Mouse (Mus musculus): Measurements from ENCODE around the gene Msx3. TPM values are rescaled to one million over a fixed set of nuclear protein-coding genes. Genes with fewer than 3 reads are reported as not detected.
A peak's percentile ranks its signal among the peaks of the same experiment; 100 is the strongest.

Gene Msx3
- polyA plus RNA-seq, 1 experiment from 2014 or later = 103 TPM

DNA sequence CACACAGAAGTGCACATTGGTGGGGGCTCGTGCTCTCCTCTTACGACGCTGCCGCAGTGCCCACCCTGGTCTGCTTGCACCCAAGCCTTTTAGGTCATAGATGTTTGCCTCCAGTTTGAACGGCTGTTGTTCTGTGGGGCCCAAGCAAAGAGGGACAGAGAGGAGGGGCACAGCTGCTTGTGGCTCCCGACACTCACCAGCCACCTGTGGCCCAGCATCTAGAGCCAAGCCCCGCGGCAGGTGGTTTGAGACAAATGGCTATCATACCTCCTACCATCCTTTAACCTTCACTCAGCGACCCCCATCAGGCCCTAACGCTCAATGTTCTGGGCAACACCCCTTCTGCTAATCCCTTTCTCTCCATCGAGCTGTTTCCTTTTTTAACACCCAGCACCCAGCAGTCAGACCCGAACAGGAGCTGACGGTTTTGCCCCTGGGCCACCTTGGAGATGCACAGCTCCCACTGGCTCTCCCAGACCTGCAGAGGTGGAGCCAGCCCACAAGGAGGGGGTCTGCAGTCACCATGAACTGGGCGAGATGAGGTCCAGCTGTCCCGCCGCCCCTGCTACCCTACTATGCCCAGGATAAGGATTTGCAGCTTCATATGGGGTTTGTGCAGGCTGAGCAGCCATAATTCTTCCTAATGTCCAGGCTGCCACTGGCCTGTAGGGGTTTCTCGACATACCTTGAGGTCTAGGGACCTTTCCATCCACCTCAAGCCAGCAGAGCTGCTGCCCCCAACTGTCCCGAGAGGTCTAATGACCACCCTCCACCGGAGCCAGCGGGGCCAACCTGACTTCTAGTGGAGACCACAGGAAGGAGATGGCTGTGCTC lies 32.7 kb upstream of the Msx3 start:
- ATAC-seq (ENCODE audit: insufficient read depth, low FRiP score, low TSS enrichment) = 0 out of 2 replicates have a peak, but pooled peaks have one; percentile 25
- 15% methylated on average over 20 of the region's 20 CpGs for WGBS
- DNase-seq (ENCODE audit: low spot score) = no peak
- Histone ChIP-seq H3K27me3 (ENCODE audit: control insufficient read depth, insufficient read depth, low read length) (peaks cover 24% of the 10 kb centered on the region), H3K27ac (ENCODE audit: low read depth, low read length) (no peak overlapping the region), H3K9me3 (ENCODE audit: control insufficient read depth, low read length) (no peaks in the 10 kb centered on the region), H3K4me2 (ENCODE audit: low read depth) (peak overlapping the region; percentile 50), H3K36me3 (ENCODE audit: control insufficient read depth, insufficient read depth, low read length) (no peaks in the 10 kb centered on the region), H3K4me1 (ENCODE audit: control insufficient read depth, insufficient read depth, low read length) (peaks cover 14% of the 10 kb centered on the region), H3K4me3 (ENCODE audit: low read depth, low read length) (peak overlapping the region; percentile 27), H3K9ac (ENCODE audit: low read length) (peak overlapping the region; percentile 18)

DNA sequence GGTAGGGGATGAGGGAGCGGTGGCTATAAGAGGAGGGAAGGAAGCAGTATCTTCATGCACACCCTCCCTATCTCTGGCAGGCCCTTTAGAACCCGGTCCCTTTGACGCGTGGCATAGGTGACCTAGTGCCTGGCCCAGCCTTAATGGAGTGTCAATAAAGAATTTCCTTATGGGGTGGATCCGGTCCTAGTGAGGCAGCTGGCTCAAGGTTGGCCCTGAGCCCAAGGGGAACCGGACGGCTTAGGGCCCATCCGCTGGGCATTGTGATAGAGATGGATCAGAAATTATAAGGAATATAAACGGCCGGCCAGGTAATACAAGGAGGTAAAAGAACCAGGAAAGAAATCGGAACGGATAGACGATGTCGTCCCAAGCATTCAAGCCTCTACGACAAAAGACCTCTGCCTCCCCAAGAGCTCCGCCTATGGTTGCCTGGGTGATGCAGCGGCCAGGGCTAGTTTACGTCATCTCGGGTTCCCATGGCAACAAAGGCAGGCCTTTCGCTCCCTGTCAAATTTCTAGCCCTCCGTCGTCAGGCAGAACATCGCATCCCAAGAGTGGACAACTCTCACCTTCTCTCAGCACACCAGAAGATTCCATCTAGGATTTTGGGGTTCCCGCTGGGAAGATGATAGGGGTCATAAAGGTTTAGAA lies 31.7 kb upstream of the Msx3 start:
- WGBS = 3% methylated on average over 24 of the region's 24 CpGs
- Histone ChIP-seq H3K4me1 (ENCODE audit: control insufficient read depth, insufficient read depth, low read length) (peaks cover 14% of the 10 kb centered on the region), H3K27ac (ENCODE audit: low read depth, low read length) (peak overlapping the region; percentile 40; the same call in 1 of the 2 replicates), H3K9me3 (ENCODE audit: control insufficient read depth, low read length) (no peaks in the 10 kb centered on the region), H3K9ac (ENCODE audit: low read length) (peak overlapping the region; percentile 23; the same call in 1 of the 2 replicates), H3K36me3 (ENCODE audit: control insufficient read depth, insufficient read depth, low read length) (no peaks in the 10 kb centered on the region), H3K4me2 (ENCODE audit: low read depth) (peak overlapping the region; percentile 50), H3K27me3 (ENCODE audit: control insufficient read depth, insufficient read depth, low read length) (peaks cover 24% of the 10 kb centered on the region), H3K4me3 (ENCODE audit: low read depth, low read length) (peak overlapping the region; percentile 27)
- DNase-seq (ENCODE audit: low spot score) (peak; percentile 91), ATAC-seq (ENCODE audit: insufficient read depth, low FRiP score, low TSS enrichment) (peak; percentile 80)

DNA sequence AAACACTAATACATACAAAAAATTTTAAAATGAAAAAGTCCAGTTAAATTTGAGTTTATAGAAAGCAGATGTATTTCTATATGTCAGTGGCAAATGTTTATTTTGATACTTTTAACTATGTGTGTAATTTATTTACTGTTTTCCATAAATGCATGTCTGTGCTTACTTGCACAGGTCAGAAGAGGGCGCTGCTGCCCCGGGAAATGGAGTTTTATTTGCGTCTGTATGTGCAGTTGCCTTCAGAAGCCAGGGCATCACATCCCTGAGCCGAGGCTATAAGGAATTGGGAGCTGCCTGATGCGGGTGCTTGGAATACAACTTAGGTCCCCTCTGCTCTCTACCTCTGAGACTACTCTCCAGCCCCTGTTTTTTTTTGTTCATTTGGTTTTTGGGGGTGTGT lies 29.8 kb upstream of the Msx3 start:
- Histone ChIP-seq H3K27ac (ENCODE audit: low read depth, low read length) (no peak overlapping the region), H3K9me3 (ENCODE audit: control insufficient read depth, low read length) (no peaks in the 10 kb centered on the region), H3K36me3 (ENCODE audit: control insufficient read depth, insufficient read depth, low read length) (no peaks in the 10 kb centered on the region), H3K4me2 (ENCODE audit: low read depth) (no peak overlapping the region), H3K27me3 (ENCODE audit: control insufficient read depth, insufficient read depth, low read length) (peaks cover 24% of the 10 kb centered on the region), H3K4me1 (ENCODE audit: control insufficient read depth, insufficient read depth, low read length) (peaks cover 14% of the 10 kb centered on the region), H3K9ac (ENCODE audit: low read length) (no peak overlapping the region), H3K4me3 (ENCODE audit: low read depth, low read length) (no peak overlapping the region)
- 5% methylated on average over 5 of the region's 5 CpGs for WGBS
- DNase-seq (ENCODE audit: low spot score) = peak; percentile 83
- ATAC-seq (ENCODE audit: insufficient read depth, low FRiP score, low TSS enrichment) = no peak

DNA sequence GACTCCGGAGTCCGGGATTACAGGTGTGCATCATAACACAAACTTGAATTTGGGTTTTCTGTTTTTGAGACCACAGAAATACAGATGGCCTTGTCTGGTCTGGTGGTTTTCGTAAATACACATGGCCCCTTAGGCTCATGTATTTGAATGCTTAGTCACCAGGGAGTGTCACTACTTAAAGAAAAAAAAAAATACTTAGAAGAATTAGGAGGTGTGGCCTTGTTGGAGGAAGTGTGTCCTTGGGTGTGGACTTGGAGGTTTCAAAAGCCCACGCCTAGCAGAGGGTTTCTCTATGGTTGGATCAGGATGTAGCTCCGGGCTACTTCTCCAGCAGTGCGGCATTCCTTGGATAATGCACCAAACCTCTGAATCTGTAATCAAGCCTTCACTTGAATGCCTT lies 28.8 kb upstream of the Msx3 start:
- DNase-seq (ENCODE audit: low spot score) (no peak), ATAC-seq (ENCODE audit: insufficient read depth, low FRiP score, low TSS enrichment) (no peak)
- H3K9ac ChIP-seq (ENCODE audit: low read length) = no peak overlapping the region
- WGBS = 83% methylated on average over 6 of the region's 6 CpGs
- no peaks in the 10 kb centered on the region for H3K36me3 ChIP-seq (ENCODE audit: control insufficient read depth, insufficient read depth, low read length)
- H3K4me2 ChIP-seq (ENCODE audit: low read depth) = no peak overlapping the region
- H3K27ac ChIP-seq (ENCODE audit: low read depth, low read length) = no peak overlapping the region
- peaks cover 14% of the 10 kb centered on the region for H3K4me1 ChIP-seq (ENCODE audit: control insufficient read depth, insufficient read depth, low read length)
- H3K9me3 ChIP-seq (ENCODE audit: control insufficient read depth, low read length) = no peaks in the 10 kb centered on the region
- peaks cover 24% of the 10 kb centered on the region for H3K27me3 ChIP-seq (ENCODE audit: control insufficient read depth, insufficient read depth, low read length)
- no peak overlapping the region for H3K4me3 ChIP-seq (ENCODE audit: low read depth, low read length)

DNA sequence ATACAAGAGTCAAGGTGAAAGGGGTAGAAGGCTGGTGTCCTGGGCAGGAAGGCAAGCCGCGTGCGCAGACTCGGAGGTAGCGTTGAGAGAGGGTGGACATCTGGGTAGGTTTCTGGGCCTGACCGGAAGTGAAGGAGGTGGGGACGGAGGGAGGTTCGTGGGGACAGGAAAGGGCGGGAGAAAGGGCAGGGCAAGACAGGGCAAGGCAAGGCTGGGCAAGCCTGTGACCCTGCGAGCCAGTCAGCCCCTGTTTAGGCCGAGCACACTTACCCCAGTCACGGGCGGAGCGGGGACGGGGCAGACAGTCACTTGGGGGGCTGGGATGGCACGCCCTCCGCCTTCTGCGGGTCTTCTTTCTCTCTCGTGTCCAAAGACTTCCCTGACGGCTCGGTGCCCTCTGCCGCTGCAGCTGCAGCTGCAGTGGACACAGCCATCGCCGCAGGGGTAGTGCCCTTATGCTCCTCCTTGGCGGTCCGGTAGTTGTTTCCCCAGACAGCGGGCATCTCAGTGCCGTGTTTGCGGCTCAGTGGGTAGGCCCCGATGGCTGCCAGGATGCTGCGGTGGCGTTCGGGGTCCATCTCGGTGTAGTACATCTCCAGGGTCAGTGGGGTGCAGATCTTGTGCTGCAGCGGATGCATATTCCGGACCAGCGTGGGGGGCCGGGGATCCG lies 21.3 kb upstream of the Msx3 start:
- WGBS = 35% methylated on average over 36 of the region's 39 CpGs
- Histone ChIP-seq H3K36me3 (ENCODE audit: control insufficient read depth, insufficient read depth, low read length) (no peaks in the 10 kb centered on the region), H3K9ac (ENCODE audit: low read length) (peak overlapping the region; percentile 19; the same call in 1 of the 2 replicates), H3K4me2 (ENCODE audit: low read depth) (peak overlapping the region; percentile 32), H3K4me1 (ENCODE audit: control insufficient read depth, insufficient read depth, low read length) (no peaks in the 10 kb centered on the region), H3K9me3 (ENCODE audit: control insufficient read depth, low read length) (no peaks in the 10 kb centered on the region), H3K27me3 (ENCODE audit: control insufficient read depth, insufficient read depth, low read length) (no peaks in the 10 kb centered on the region), H3K4me3 (ENCODE audit: low read depth, low read length) (0 out of 2 replicates have a peak overlapping the region, but pooled peaks have one; percentile 3), H3K27ac (ENCODE audit: low read depth, low read length) (no peak overlapping the region)
- ATAC-seq (ENCODE audit: insufficient read depth, low FRiP score, low TSS enrichment) (no peak), DNase-seq (ENCODE audit: low spot score) (no peak)

DNA sequence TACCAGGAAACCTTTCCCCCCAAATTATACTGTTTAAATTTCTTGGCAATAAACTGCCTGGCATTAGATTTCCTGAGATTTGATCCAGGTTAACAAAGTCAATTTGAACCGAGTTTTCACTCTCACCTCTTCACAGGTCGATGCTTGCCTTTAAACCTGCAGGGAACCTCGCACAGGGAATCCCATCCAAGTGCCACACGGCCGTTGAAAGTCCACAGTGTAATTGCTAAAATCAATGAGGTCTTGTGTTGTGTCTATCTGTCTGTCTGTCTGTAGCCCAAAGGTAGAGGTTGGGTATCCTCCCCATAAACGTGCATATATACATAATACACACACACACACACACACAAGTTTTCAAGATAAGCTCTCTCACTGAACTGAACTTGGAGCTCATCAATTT lies 18.5 kb upstream of the Msx3 start:
- H3K9ac ChIP-seq (ENCODE audit: low read length) = no peak overlapping the region
- no peak overlapping the region for H3K4me3 ChIP-seq (ENCODE audit: low read depth, low read length)
- no peaks in the 10 kb centered on the region for H3K4me1 ChIP-seq (ENCODE audit: control insufficient read depth, insufficient read depth, low read length)
- H3K9me3 ChIP-seq (ENCODE audit: control insufficient read depth, low read length) = no peaks in the 10 kb centered on the region
- H3K27ac ChIP-seq (ENCODE audit: low read depth, low read length) = no peak overlapping the region
- no peak overlapping the region for H3K4me2 ChIP-seq (ENCODE audit: low read depth)
- no peaks in the 10 kb centered on the region for H3K27me3 ChIP-seq (ENCODE audit: control insufficient read depth, insufficient read depth, low read length)
- ATAC-seq (ENCODE audit: insufficient read depth, low FRiP score, low TSS enrichment) = no peak
- no peaks in the 10 kb centered on the region for H3K36me3 ChIP-seq (ENCODE audit: control insufficient read depth, insufficient read depth, low read length)
- DNase-seq (ENCODE audit: low spot score) = no peak
- 62% methylated on average over 6 of the region's 6 CpGs for WGBS

DNA sequence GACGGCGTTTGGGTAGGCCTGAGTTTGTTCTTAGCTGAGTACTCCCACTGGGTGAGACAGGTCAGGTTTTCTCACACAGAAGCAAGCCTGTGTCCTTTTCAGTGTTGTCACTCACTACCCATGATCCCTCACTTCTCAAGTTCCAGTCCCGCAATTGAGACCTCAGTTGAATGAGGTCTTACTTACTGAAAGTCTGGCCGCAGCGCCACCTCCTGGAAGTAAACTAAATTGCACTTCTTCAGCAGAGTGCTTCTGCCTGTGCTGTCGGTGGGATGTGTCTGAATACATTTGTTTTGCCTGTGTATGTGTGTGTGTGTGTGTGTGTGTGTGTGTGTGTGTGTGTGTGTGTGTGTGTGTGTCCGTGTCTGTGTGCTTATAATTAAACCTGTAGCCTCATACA lies 14.2 kb upstream of the Msx3 start:
- Histone ChIP-seq H3K27me3 (ENCODE audit: control insufficient read depth, insufficient read depth, low read length) (0 out of 2 replicates have a peak, but pooled peaks cover 5% of the 10 kb centered on the region), H3K4me2 (ENCODE audit: low read depth) (no peak overlapping the region)

DNA sequence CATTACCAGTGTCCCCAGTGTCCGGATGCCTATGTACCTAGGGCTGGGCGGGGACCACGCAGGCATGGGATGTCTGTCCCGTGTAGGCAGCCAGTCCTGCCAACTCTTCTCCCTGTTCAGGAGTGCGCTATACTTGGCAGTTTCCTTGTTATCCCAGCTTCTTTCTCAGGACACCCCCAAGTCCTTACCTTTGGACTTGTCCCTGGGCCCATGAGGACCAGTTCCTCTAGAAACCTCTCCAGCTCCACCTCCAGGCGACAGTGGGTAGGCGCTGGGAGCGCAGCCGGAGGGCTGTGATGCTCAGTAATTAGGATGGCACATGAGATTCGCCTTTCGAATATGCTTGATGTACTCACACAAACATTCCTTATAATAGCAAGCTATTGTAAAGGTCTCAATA lies 13.4 kb upstream of the Msx3 start:
- Histone ChIP-seq H3K27ac (ENCODE audit: low read depth, low read length) (peak overlapping the region; percentile 77), H3K9ac (ENCODE audit: low read length) (no peak overlapping the region), H3K4me2 (ENCODE audit: low read depth) (peak overlapping the region; percentile 19; the same call in 1 of the 2 replicates), H3K36me3 (ENCODE audit: control insufficient read depth, insufficient read depth, low read length) (no peaks in the 10 kb centered on the region), H3K4me1 (ENCODE audit: control insufficient read depth, insufficient read depth, low read length) (peaks cover 40% of the 10 kb centered on the region), H3K27me3 (ENCODE audit: control insufficient read depth, insufficient read depth, low read length) (0 out of 2 replicates have a peak, but pooled peaks cover 5% of the 10 kb centered on the region), H3K4me3 (ENCODE audit: low read depth, low read length) (no peak overlapping the region), H3K9me3 (ENCODE audit: control insufficient read depth, low read length) (no peaks in the 10 kb centered on the region)
- WGBS = 9% methylated on average over 11 of the region's 11 CpGs
- ATAC-seq (ENCODE audit: insufficient read depth, low FRiP score, low TSS enrichment) (no peak), DNase-seq (ENCODE audit: low spot score) (peak; percentile 77)

More for the DNA sequence above, 14.2 kb upstream of the Msx3 start:
- Histone ChIP-seq H3K27ac (ENCODE audit: low read depth, low read length) (no peak overlapping the region), H3K9ac (ENCODE audit: low read length) (no peak overlapping the region), H3K36me3 (ENCODE audit: control insufficient read depth, insufficient read depth, low read length) (no peaks in the 10 kb centered on the region), H3K4me1 (ENCODE audit: control insufficient read depth, insufficient read depth, low read length) (peaks cover 37% of the 10 kb centered on the region), H3K9me3 (ENCODE audit: control insufficient read depth, low read length) (no peaks in the 10 kb centered on the region), H3K4me3 (ENCODE audit: low read depth, low read length) (no peak overlapping the region)
- WGBS = 17% methylated on average over 7 of the region's 7 CpGs
- DNase-seq (ENCODE audit: low spot score) (peak; percentile 82), ATAC-seq (ENCODE audit: insufficient read depth, low FRiP score, low TSS enrichment) (no peak)
